Mouse (Mus musculus) liver, embryonic 18 days (tissue): Measurements from ENCODE around the gene Alg3. TPM values are rescaled to one million over a fixed set of nuclear protein-coding genes. Genes with fewer than 3 reads are reported as not detected.

Source experiments
- polyA plus RNA-seq: library from polyadenylated mRNA; depleted of rRNA; stranded (reverse); fragments of >200 nt; gene quantifications from 2 replicates; pipeline ENCODE4 v1.2.3, GENCODE M21; 2012; rRNA removed

The Alg3 gene
- polyA plus RNA-seq: 6.8 and 8.4 TPM in 2 replicates

GRCm38 (mm10) chr16:20611357-20612227, at the start of gene Alg3, which contains the start of the genes Eef1akmt4 and Gm49333:
Alg3 (minus strand) TSS chr16:20611735.
Eef1akmt4 (plus strand) TSS chr16:20611593.
Gm49333 (plus strand) TSS chr16:20611610.

GRCm38 (mm10) chr16:20651076-20651946, 39.8 kb upstream of the Alg3 start, which contains the start of gene Psmd2:
Psmd2 (plus strand) TSS chr16:20651652.

GRCm38 (mm10) chr16:20629731-20630634, 18.4 kb upstream of the Alg3 start, which contains the start of gene Ece2:
Ece2 (plus strand) TSS chr16:20629828.

GRCm38 (mm10) chr16:20621191-20621990, 9.9 kb upstream of the Alg3 start, which contains the start of gene Camk2n2:
Camk2n2 (minus strand) TSS chr16:20621287.

GRCm38 (mm10) chr16:20589366-20589938, 22.1 kb downstream of the Alg3 start, which contains the start of gene Vwa5b2:
Vwa5b2 (plus strand) TSS chr16:20589471.

Other genes starting within 250 kb of the Alg3 start
- 17.2 and 18.9 TPM in 2 replicates for gene Abcc5, start 185.3 kb downstream of the Alg3 start, polyA plus RNA-seq
- gene Eif2b5, start 112.9 kb downstream of the Alg3 start, polyA plus RNA-seq: 16.9 and 17.2 TPM in 2 replicates
- 5.8 and 8.0 TPM in 2 replicates for gene Dvl3, start 94.8 kb downstream of the Alg3 start, polyA plus RNA-seq
- gene Ap2m1, start 76.3 kb downstream of the Alg3 start, polyA plus RNA-seq: 288 and 314 TPM in 2 replicates
- gene Abcf3, start 63.2 kb downstream of the Alg3 start, polyA plus RNA-seq: 15.9 and 18.1 TPM in 2 replicates
- gene Vwa5b2, start 22.3 kb downstream of the Alg3 start, polyA plus RNA-seq: 0.01 and 0.06 TPM in 2 replicates
- gene Eef1akmt4, start 142 bp downstream of the Alg3 start, polyA plus RNA-seq: 11.2 and 11.3 TPM in 2 replicates
- not detected in 2 replicates for gene Gm49333, start 125 bp downstream of the Alg3 start, polyA plus RNA-seq
- gene Camk2n2, start 9.6 kb upstream of the Alg3 start, polyA plus RNA-seq: 0.12 and 0.17 TPM in 2 replicates
- gene Ece2, start 18.1 kb upstream of the Alg3 start, polyA plus RNA-seq: 0.08 and 0.12 TPM in 2 replicates
- gene Psmd2, start 39.9 kb upstream of the Alg3 start, polyA plus RNA-seq: 60.9 and 63.6 TPM in 2 replicates
- 81.5 and 99.1 TPM in 2 replicates for gene Eif4g1, start 56.6 kb upstream of the Alg3 start, polyA plus RNA-seq
- gene Fam131a, start 81.5 kb upstream of the Alg3 start, polyA plus RNA-seq: 1.7 and 2.2 TPM in 2 replicates
- gene Polr2h, start 105.9 kb upstream of the Alg3 start, polyA plus RNA-seq: 17.4 and 17.9 TPM in 2 replicates
- 13.0 and 19.6 TPM in 2 replicates for gene Clcn2, start 106.0 kb upstream of the Alg3 start, polyA plus RNA-seq
- 1.4 and 2.0 TPM in 2 replicates for gene Chrd, start 121.4 kb upstream of the Alg3 start, polyA plus RNA-seq
- 5.1 and 6.1 TPM in 2 replicates for gene Thpo, start 122.8 kb upstream of the Alg3 start, polyA plus RNA-seq